Mouse (Mus musculus): Measurements from ENCODE around the gene Dab2.

DNA sequence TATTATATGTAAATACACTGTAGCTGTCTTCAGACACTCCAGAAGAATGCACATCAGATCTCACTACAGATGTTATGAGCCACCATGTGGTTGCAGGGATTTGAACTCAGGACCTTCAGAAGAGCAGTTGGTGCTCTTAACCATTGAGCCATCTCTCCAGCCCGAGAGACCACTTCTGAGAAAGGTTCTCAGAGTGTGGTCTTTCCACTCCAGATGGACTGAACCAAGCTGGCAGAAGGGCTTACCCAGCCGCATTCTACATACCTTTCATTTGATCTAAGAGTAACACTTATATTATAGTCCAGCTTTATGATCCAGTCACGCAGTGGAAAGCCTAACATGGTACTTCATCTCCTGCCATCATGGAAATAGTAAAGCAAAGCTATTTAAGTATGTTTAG is 92.3 kb downstream of the Dab2 start:
- TF ChIP-seq CTCF (IDR thresholded peaks at IDR 0.05) (no peak), EP300 (IDR thresholded peaks at IDR 0.05) (no peak)

Measured in lung, postnatal 0 days (tissue).